Comparison of ENCODE assay signal across 8 mouse cellular contexts in genomic region chr4:125084403-125085345, GRCm38 (mm10). TPM values are rescaled to one million over a fixed set of nuclear protein-coding genes. Genes with fewer than 3 reads are reported as not detected.
DNase-seq lines count a peak whose midpoint lies in the region; ATAC-seq and TF ChIP-seq lines count a peak whose summit lies in the region.

Gene Meaf6 (plus strand): TSS chr4:125085134.

- ATAC-seq in embryonic facial prominence, embryonic 14.5 days (ENCODE audit: low read depth): peak; percentile 94
- ATAC-seq in limb, embryonic 12.5 days (ENCODE audit: insufficient number of reproducible peaks, insufficient read depth, low FRiP score, low TSS enrichment, low read depth): peak; percentile 84
- peak; percentile 91 for ATAC-seq in midbrain, embryonic 14.5 days (ENCODE audit: low FRiP score, low TSS enrichment)

- H3K36me3 ChIP-seq in embryonic facial prominence, embryonic 14.5 days (ENCODE audit: control insufficient read depth, insufficient read depth, low read length): peaks cover 33% of the 10 kb centered on the region
- H3K36me3 ChIP-seq in heart, adult 2 months (ENCODE audit: control insufficient read depth, insufficient read depth, low read length): no peaks in the 10 kb centered on the region
- H3K36me3 ChIP-seq in limb, embryonic 12.5 days: peaks cover 35% of the 10 kb centered on the region
- H3K36me3 ChIP-seq in midbrain, embryonic 14.5 days (ENCODE audit: control insufficient read depth, insufficient read depth, low read length): peaks cover 27% of the 10 kb centered on the region

- peak within 1 kb of the TSS; percentile 90 for H3K4me2 ChIP-seq in embryonic facial prominence, embryonic 14.5 days (ENCODE audit: low read depth, low read length)
- peak within 1 kb of the TSS; percentile 82 for H3K4me2 ChIP-seq in limb, embryonic 12.5 days
- peak within 1 kb of the TSS; percentile 83 for H3K4me2 ChIP-seq in midbrain, embryonic 14.5 days (ENCODE audit: low read length)

- H3K4me3 ChIP-seq in embryonic facial prominence, embryonic 14.5 days (ENCODE audit: low read depth, low read length): peak within 1 kb of the TSS; percentile 93
- H3K4me3 ChIP-seq in heart, adult 2 months: peak within 1 kb of the TSS; percentile 77
- H3K4me3 ChIP-seq in limb, embryonic 12.5 days (replicated peaks): peak within 1 kb of the TSS; percentile 84
- peak within 1 kb of the TSS; percentile 84 for H3K4me3 ChIP-seq in midbrain, embryonic 14.5 days (replicated peaks; ENCODE audit: low read depth, low read length)

- H3K4me1 ChIP-seq in embryonic facial prominence, embryonic 14.5 days (ENCODE audit: control insufficient read depth, insufficient read depth, low read length): peaks cover 10% of the 10 kb centered on the region
- H3K4me1 ChIP-seq in heart, adult 2 months (ENCODE audit: control insufficient read depth, insufficient read depth, low read length): peaks cover 3% of the 10 kb centered on the region
- peaks cover 13% of the 10 kb centered on the region for H3K4me1 ChIP-seq in limb, embryonic 12.5 days (replicated peaks)
- peaks cover 19% of the 10 kb centered on the region for H3K4me1 ChIP-seq in midbrain, embryonic 14.5 days (ENCODE audit: control insufficient read depth, insufficient read depth, low read length)

- H3K27ac ChIP-seq in embryonic facial prominence, embryonic 14.5 days (replicated peaks; ENCODE audit: low read depth, low read length): peak within 1 kb of the TSS; percentile 96
- peak within 1 kb of the TSS; percentile 92 for H3K27ac ChIP-seq in heart, adult 2 months
- peak within 1 kb of the TSS; percentile 98 for H3K27ac ChIP-seq in limb, embryonic 12.5 days
- peak within 1 kb of the TSS; percentile 99 for H3K27ac ChIP-seq in midbrain, embryonic 14.5 days (replicated peaks; ENCODE audit: low read depth, low read length)

- TF ChIP-seq CTCF in heart, adult 2 months (IDR thresholded peaks at IDR 0.05): peak; percentile 100

- intact Hi-C loops in heart, adult 2 months (cut with DNase I): loop anchor here (1.0 to 2.0 kb wide), 2 partner anchors 18 to 38 kb away; partner anchors contain the start of gene Snip1

- WGBS in embryonic facial prominence, embryonic 14.5 days: 2% methylated on average over 37 of the region's 63 CpGs
- WGBS in heart, adult 2 months: 2% methylated on average over 62 of the region's 63 CpGs
- 2% methylated on average over 63 of the region's 63 CpGs for WGBS in limb, embryonic 12.5 days
- WGBS in midbrain, embryonic 14.5 days: 2% methylated on average over 63 of the region's 63 CpGs

- H3K9ac ChIP-seq in embryonic facial prominence, embryonic 14.5 days (ENCODE audit: low read depth, low read length): peak within 1 kb of the TSS; percentile 89
- H3K9ac ChIP-seq in heart, adult 2 months (ENCODE audit: low read depth, low read length): peak within 1 kb of the TSS; percentile 96
- H3K9ac ChIP-seq in limb, embryonic 12.5 days (replicated peaks): peak within 1 kb of the TSS; percentile 85
- H3K9ac ChIP-seq in midbrain, embryonic 14.5 days (replicated peaks; ENCODE audit: low read length): peak within 1 kb of the TSS; percentile 73

- H3K27me3 ChIP-seq in embryonic facial prominence, embryonic 14.5 days (replicated peaks; ENCODE audit: control insufficient read depth, insufficient read depth, low read length): no peaks in the 10 kb centered on the region
- no peaks in the 10 kb centered on the region for H3K27me3 ChIP-seq in heart, adult 2 months (ENCODE audit: control insufficient read depth, insufficient read depth, low read length)
- no peaks in the 10 kb centered on the region for H3K27me3 ChIP-seq in limb, embryonic 12.5 days
- no peaks in the 10 kb centered on the region for H3K27me3 ChIP-seq in midbrain, embryonic 14.5 days (ENCODE audit: control insufficient read depth, insufficient read depth, low read length)

- peak; percentile 80 for DNase-seq in 416B (ENCODE audit: low read depth)
- peak; percentile 79 to 91 for DNase-seq in adrenal gland, postnatal 4 days (ENCODE audit: low spot score in 2 of 2)
- DNase-seq in embryonic facial prominence, embryonic 14.5 days (ENCODE audit: low spot score): peak; percentile 88
- DNase-seq in heart, adult 2 months: peak; percentile 95 to 99
- peak; percentile 83 to 89 for DNase-seq in kidney, adult 8-10 months
- peak; percentile 95 for DNase-seq in midbrain, embryonic 14.5 days
- DNase-seq in spleen, adult 12 weeks (ENCODE audit: low spot score): peak; percentile 94

- H3K79me2 ChIP-seq in heart, adult 2 months (replicated peaks; ENCODE audit: control insufficient read depth, insufficient read depth, low read length): no peaks in the 10 kb centered on the region

- TF ChIP-seq EP300 in heart, adult 2 months (IDR thresholded peaks at IDR 0.05; ENCODE audit: insufficient read depth, low read depth, low read length): 0 out of 2 replicates have a peak, but pooled peaks have one; percentile 7

- no peaks in the 10 kb centered on the region for H3K9me3 ChIP-seq in embryonic facial prominence, embryonic 14.5 days (ENCODE audit: control insufficient read depth, low read length)
- H3K9me3 ChIP-seq in limb, embryonic 12.5 days: no peaks in the 10 kb centered on the region
- no peaks in the 10 kb centered on the region for H3K9me3 ChIP-seq in midbrain, embryonic 14.5 days (ENCODE audit: control insufficient read depth, low read length)

- TF ChIP-seq POLR2A in heart, adult 2 months (IDR thresholded peaks at IDR 0.05; ENCODE audit: insufficient read depth, low read depth, low read length): no peak

RNA-seq across cellular contexts. Expression of gene Meaf6, which starts in this region (rescaled TPM):
- 10 to 100 TPM; 43.1 to 45.4 TPM for total RNA-seq in adrenal gland, postnatal 4 days (2021)
- 53.5 and 56.4 TPM in 2 replicates for polyA plus RNA-seq in embryonic facial prominence, embryonic 14.5 days (2014; fragmentation: Nextera tagmentation; extraction: Ambion mirVana)
- total RNA-seq in heart, adult 2 months (2021): 10 to 100 TPM; 21.2 to 21.6 TPM
- polyA plus RNA-seq in heart, adult 2 months (2012; rRNA removed): 15.7 and 17.6 TPM in 2 replicates
- polyA plus RNA-seq in limb, embryonic 12.5 days (2016; fragmentation: Nextera tagmentation; extraction: Ambion mirVana): 74.6 and 76.9 TPM in 2 replicates
- polyA plus RNA-seq in midbrain, embryonic 14.5 days (2014; fragmentation: Nextera tagmentation; extraction: Ambion mirVana): 171 and 183 TPM in 2 replicates

Comparison
In these comparisons a context has a peak if more than half of its experiments do, and no peak if none do; other contexts are left out.
1. Peak in every context shown above with its lines: DNase-seq, ATAC-seq, H3K4me3 ChIP-seq and H3K27ac ChIP-seq.